ENCODE assay signal across 32 mouse cellular contexts in genomic region chr5:50512539-50512938, GRCm38 (mm10).
"Had no signal": no experiment of that assay in that cellular context is flagged by ENCODE, and none has a peak within 500 bp of the region (broad histone marks: within the 10 kb centered on the region; RNA-seq: fewer than 3 reads in every experiment).

No protein-coding gene starts in this region.

- H3K27me3 ChIP-seq: heart, embryonic 12.5 days; heart, embryonic 13.5 days; heart, embryonic 15.5 days; hindbrain, embryonic 12.5 days; hindbrain, embryonic 13.5 days; hindbrain, embryonic 15.5 days; intestine, embryonic 15.5 days had no signal

- H3K4me3 ChIP-seq: heart, adult 2 months; heart, embryonic 10.5 days; heart, embryonic 12.5 days; heart, embryonic 13.5 days; heart, embryonic 15.5 days; hindbrain, embryonic 10.5 days; hindbrain, embryonic 12.5 days; hindbrain, embryonic 13.5 days; hindbrain, embryonic 15.5 days; intestine, embryonic 15.5 days; layer of hippocampus, adult 2 months; left cerebral cortex, adult 2 months had no signal

- H3K27ac ChIP-seq: heart, adult 2 months; heart, embryonic 10.5 days; heart, embryonic 13.5 days; heart, embryonic 15.5 days; hindbrain, embryonic 10.5 days; hindbrain, embryonic 12.5 days; hindbrain, embryonic 13.5 days; hindbrain, embryonic 14.5 days; hindbrain, embryonic 15.5 days; hindbrain, postnatal 0 days; intestine, embryonic 15.5 days; layer of hippocampus, adult 2 months; left cerebral cortex, adult 2 months had no signal

- ATAC-seq: hindbrain, embryonic 16.5 days; hindbrain, postnatal 0 days; inflammation-experienced regulatory T-cells, adult 6 months; intestine, embryonic 15.5 days; intestine, embryonic 16.5 days; intestine, postnatal 0 days had no signal

- H3K36me3 ChIP-seq: heart, embryonic 10.5 days; heart, embryonic 12.5 days; heart, embryonic 13.5 days; heart, embryonic 15.5 days; hindbrain, embryonic 10.5 days; hindbrain, embryonic 12.5 days; hindbrain, embryonic 13.5 days; hindbrain, embryonic 15.5 days; intestine, embryonic 15.5 days had no signal

- H3K9me3 ChIP-seq: heart, embryonic 10.5 days; heart, embryonic 12.5 days; heart, embryonic 13.5 days; heart, embryonic 15.5 days; hindbrain, embryonic 10.5 days; hindbrain, embryonic 12.5 days; hindbrain, embryonic 13.5 days; hindbrain, embryonic 15.5 days; intestine, embryonic 15.5 days had no signal

- H3K9ac ChIP-seq: heart, embryonic 12.5 days; heart, embryonic 13.5 days; heart, embryonic 15.5 days; hindbrain, embryonic 12.5 days; hindbrain, embryonic 13.5 days; hindbrain, embryonic 14.5 days; hindbrain, embryonic 15.5 days; intestine, embryonic 15.5 days had no signal

- DNase-seq: heart, adult 2 months; heart, postnatal 10 days; heart, postnatal 14 days; heart, postnatal 36 days; heart, postnatal 4 days; kidney, adult 2 months; kidney, adult 8-10 months; kidney, postnatal 10 days; kidney, postnatal 14 days; kidney, postnatal 25 days; kidney, postnatal 36 days; kidney, postnatal 4 days; layer of hippocampus, adult 9-11 months; layer of hippocampus, postnatal 36 days had no signal

- H3K4me1 ChIP-seq: heart, embryonic 10.5 days; heart, embryonic 12.5 days; heart, embryonic 13.5 days; heart, embryonic 15.5 days; hindbrain, embryonic 10.5 days; hindbrain, embryonic 12.5 days; hindbrain, embryonic 13.5 days; hindbrain, embryonic 15.5 days; intestine, embryonic 15.5 days had no signal

- H3K4me2 ChIP-seq: heart, embryonic 11.5 days; heart, embryonic 12.5 days; heart, embryonic 13.5 days; heart, embryonic 15.5 days; hindbrain, embryonic 12.5 days; hindbrain, embryonic 13.5 days; hindbrain, embryonic 14.5 days; hindbrain, embryonic 15.5 days; intestine, embryonic 15.5 days had no signal
